Mouse (Mus musculus) midbrain, postnatal 0 days (tissue): ENCODE data around the gene Scgb2b26. TPM values are rescaled to one million over a fixed set of nuclear protein-coding genes. Genes with fewer than 3 reads are reported as not detected.
"Not testable (repeated sequence)": the region's sequence is repeated elsewhere in the genome, so short reads cannot be mapped to it uniquely, and the experiment has no call there.

Source experiments
- ATAC-seq: fragments of 200-750 bp; cut with Nextera tagmentation; 2 replicates; pipeline ENCODE4 v1.8.0; 2017; ENCODE audit warnings: moderate number of reproducible peaks, mild to moderate bottlenecking, moderate TSS enrichment, moderate library complexity; ENCODE audit not compliant: low FRiP score
- DNase-seq: peaks from one replicate; pipeline ENCODE4 v3.0.0-alpha.2; 2015; ENCODE audit warnings: low spot score
- H3K27ac ChIP-seq: fragments of 300-500 bp; sonication (generic); 2 replicates; pipeline ENCODE4 v1.5.1; 2014; ENCODE audit warnings: low read depth, mild to moderate bottlenecking, low read length, mixed read lengths
- H3K27me3 ChIP-seq: fragments of 300-500 bp; sonication (generic); 2 replicates; pipeline ENCODE4 v1.6.1; 2014; ENCODE audit warnings: low read length, control low read depth, mixed read lengths; ENCODE audit not compliant: insufficient read depth
- H3K36me3 ChIP-seq: fragments of 300-500 bp; sonication (generic); 2 replicates; pipeline ENCODE4 v1.6.1; 2014; ENCODE audit warnings: low read length, control low read depth, mixed read lengths; ENCODE audit not compliant: insufficient read depth
- H3K4me1 ChIP-seq: fragments of 300-500 bp; sonication (generic); 2 replicates; pipeline ENCODE4 v1.6.1; 2014; ENCODE audit warnings: mild to moderate bottlenecking, control low read depth, antibody characterized with exemption, low read length, mixed read lengths; ENCODE audit not compliant: insufficient read depth
- H3K4me2 ChIP-seq: fragments of 300-500 bp; sonication (generic); 2 replicates; pipeline ENCODE4 v1.6.1; 2014; ENCODE audit warnings: low read depth, mild to moderate bottlenecking, low read length, mixed read lengths; ENCODE audit not compliant: poor library complexity, severe bottlenecking
- H3K4me3 ChIP-seq: fragments of 300-500 bp; sonication (generic); 2 replicates; pipeline ENCODE4 v1.5.1; 2014; ENCODE audit warnings: low read depth, mild to moderate bottlenecking, low read length, moderate library complexity
- H3K9ac ChIP-seq: fragments of 300-500 bp; sonication (generic); replicated peaks from 2 replicates; pipeline ENCODE4 v1.6.1; 2014; ENCODE audit warnings: mild to moderate bottlenecking, low read length, moderate library complexity, mixed read lengths; ENCODE audit not compliant: poor library complexity, severe bottlenecking
- H3K9me3 ChIP-seq: fragments of 300-500 bp; sonication (generic); 2 replicates; pipeline ENCODE4 v1.6.1; 2016; ENCODE audit warnings: low read length, control low read depth
- CTCF ChIP-seq: IDR thresholded peaks from 2 replicates; pipeline ENCODE4 v1.5.1; 2016; ENCODE audit warnings: antibody characterized with exemption, mild to moderate bottlenecking
- WGBS: fragments of 180-500 bp; shearing (Covaris S2); extraction: QIAGEN DNeasy Blood & Tissue Kit; methylation state at CpG from one replicate; pipeline ENCODE4 v1.1.7; 2014; 5-methylcytosine and 5-hydroxymethylcytosine counted together
- polyA plus RNA-seq: library from polyadenylated mRNA; unstranded; fragments of >200 nt; fragmentation: Nextera tagmentation; extraction: Ambion mirVana; gene quantifications from 2 replicates; pipeline ENCODE4 v1.2.1, GENCODE M21; 2015
- total RNA-seq: library from RNA; depleted of rRNA; stranded (reverse); fragments of >200 nt; gene quantifications from 2 replicates; pipeline ENCODE4 v1.2.3, GENCODE M21; 2014; rRNA removed

Scgb2b26 gene
- total RNA-seq = not detected in 2 replicates
- not detected in 2 replicates for polyA plus RNA-seq

GRCm38 (mm10) chr7:33944940-33945339 is at the start of gene Scgb2b26:
TSS of gene Scgb2b26 (minus strand) at chr7:33945040.
- no peak for ATAC-seq
- Histone ChIP-seq H3K9me3 (peaks cover 42% of the 10 kb centered on the region), H3K9ac (no peak within 1 kb of the TSS), H3K36me3 (no peaks in the 10 kb centered on the region), H3K27ac (no peak within 1 kb of the TSS), H3K4me3 (no peak within 1 kb of the TSS), H3K4me2 (no peak within 1 kb of the TSS), H3K27me3 (no peaks in the 10 kb centered on the region), H3K4me1 (no peaks in the 10 kb centered on the region)
- DNase-seq = no peak
- TF ChIP-seq CTCF = no peak
- WGBS = 81% methylated on average over 4 of the region's 4 CpGs

GRCm38 (mm10) chr7:33982281-33982680 is 37.4 kb upstream of the Scgb2b26 start:
- not testable (repeated sequence) for H3K27ac ChIP-seq, H3K27me3 ChIP-seq, H3K9ac ChIP-seq, ATAC-seq, H3K4me1 ChIP-seq, DNase-seq, H3K9me3 ChIP-seq, H3K4me3 ChIP-seq, H3K36me3 ChIP-seq, H3K4me2 ChIP-seq
- peak; percentile 27; the same call in 1 of the 2 replicates for TF ChIP-seq CTCF
- 33% methylated on average over 8 of the region's 9 CpGs for WGBS

- no peak overlapping the region for H3K27ac ChIP-seq
- DNase-seq (no peak), ATAC-seq (no peak)
- peaks cover 36% of the 10 kb centered on the region for H3K9me3 ChIP-seq
- no peak overlapping the region for H3K4me2 ChIP-seq
- no peaks in the 10 kb centered on the region for H3K36me3 ChIP-seq
- H3K9ac ChIP-seq = no peak overlapping the region
- no peak overlapping the region for H3K4me3 ChIP-seq
- H3K27me3 ChIP-seq = no peaks in the 10 kb centered on the region
- no peak for TF ChIP-seq CTCF
- H3K4me1 ChIP-seq = no peaks in the 10 kb centered on the region
These were observed 41.9 kb downstream of the Scgb2b26 start for GRCm38 (mm10) chr7:33902982-33903381.

- 75% methylated on average over 2 of the region's 2 CpGs for WGBS
These were observed 44.0 kb downstream of the Scgb2b26 start for GRCm38 (mm10) chr7:33900803-33901202.

GRCm38 (mm10) chr7:33900007-33900406 is 44.8 kb downstream of the Scgb2b26 start:
- no peak overlapping the region for H3K27ac ChIP-seq
- H3K9ac ChIP-seq = no peak overlapping the region
- no peaks in the 10 kb centered on the region for H3K4me1 ChIP-seq
- 52% methylated on average over 2 of the region's 2 CpGs for WGBS
- no peak for ATAC-seq
- H3K4me2 ChIP-seq = no peak overlapping the region
- no peak for DNase-seq
- no peaks in the 10 kb centered on the region for H3K36me3 ChIP-seq
- peaks cover 43% of the 10 kb centered on the region for H3K9me3 ChIP-seq
- TF ChIP-seq CTCF = no peak
- H3K4me3 ChIP-seq = no peak overlapping the region
- H3K27me3 ChIP-seq = no peaks in the 10 kb centered on the region

More at GRCm38 (mm10) chr7:33900803-33901202, 44.0 kb downstream of the Scgb2b26 start:
- Histone ChIP-seq H3K36me3 (no peaks in the 10 kb centered on the region), H3K4me3 (no peak overlapping the region), H3K4me1 (no peaks in the 10 kb centered on the region), H3K9me3 (peaks cover 43% of the 10 kb centered on the region), H3K27me3 (no peaks in the 10 kb centered on the region), H3K4me2 (no peak overlapping the region), H3K27ac (no peak overlapping the region), H3K9ac (no peak overlapping the region)
- TF ChIP-seq CTCF = no peak
- no peak for ATAC-seq
- DNase-seq = no peak

Other genes starting within 250 kb of the Scgb2b26 start
- gene Scgb2b24, start 205.7 kb downstream of the Scgb2b26 start, total RNA-seq = not detected in 2 replicates
- gene Scgb2b24, start 205.7 kb downstream of the Scgb2b26 start, polyA plus RNA-seq = not detected in 2 replicates
- not detected in 2 replicates for gene Scgb1b24, start 201.2 kb downstream of the Scgb2b26 start, total RNA-seq
- gene Scgb1b24, start 201.2 kb downstream of the Scgb2b26 start, polyA plus RNA-seq = not detected in 2 replicates
- not detected in 2 replicates for gene Scgb2b27, start 68.9 kb upstream of the Scgb2b26 start, total RNA-seq
- gene Scgb2b27, start 68.9 kb upstream of the Scgb2b26 start, polyA plus RNA-seq = not detected in 2 replicates
- not detected in 2 replicates for gene Scgb1b27, start 76.4 kb upstream of the Scgb2b26 start, total RNA-seq
- not detected in 2 replicates for gene Scgb1b27, start 76.4 kb upstream of the Scgb2b26 start, polyA plus RNA-seq
- not detected in 2 replicates for gene Scgb1b30, start 150.4 kb upstream of the Scgb2b26 start, total RNA-seq
- gene Scgb1b30, start 150.4 kb upstream of the Scgb2b26 start, polyA plus RNA-seq = not detected in 2 replicates
- gene Wtip, start 188.2 kb upstream of the Scgb2b26 start, total RNA-seq = 31.0 and 37.2 TPM in 2 replicates
- 2.1 and 2.5 TPM in 2 replicates for gene Wtip, start 188.2 kb upstream of the Scgb2b26 start, polyA plus RNA-seq
- gene Uba2, start 224.6 kb upstream of the Scgb2b26 start, total RNA-seq = 142 and 145 TPM in 2 replicates
- 119 and 120 TPM in 2 replicates for gene Uba2, start 224.6 kb upstream of the Scgb2b26 start, polyA plus RNA-seq